Mouse (Mus musculus) gastrocnemius, postnatal 14 days (tissue): ENCODE results near the gene B3gnt2. TPM values are rescaled to one million over a fixed set of nuclear protein-coding genes. Genes with fewer than 3 reads are reported as not detected.

Source experiments
- DNase-seq: peaks from one replicate; pipeline ENCODE4 v3.0.0; 2021; ENCODE audit warnings: mixed read lengths
- intact Hi-C: fragments of 180-260 bp; cut with DNase I; formaldehyde crosslinking; loops from one replicate; pipeline ENCODE4 v1.15.1; 2025; ENCODE audit warnings: low total_unique reads
- total RNA-seq, 2 experiments: library from RNA; stranded (reverse); gene quantifications; 2 replicates each; pipeline ENCODE4 v1.2.3; 2021

B3gnt2 gene
- total RNA-seq, 2 experiments from 2014 or later: 4.4 to 5.7 TPM

GRCm38 (mm10) chr11:22852510-22852909 lies 8.3 kb downstream of the B3gnt2 start:
- DNase-seq: no peak
- intact Hi-C loops: no loop called here

- DNase-seq: no peak
- intact Hi-C loops: no loop called here
Measured at GRCm38 (mm10) chr11:22851416-22851815, 9.3 kb downstream of the B3gnt2 start.

- intact Hi-C loops: no loop called here
- DNase-seq: no peak
Measured at GRCm38 (mm10) chr11:22850077-22850476, 10.7 kb downstream of the B3gnt2 start.

GRCm38 (mm10) chr11:22848649-22849195 lies 12.0 kb downstream of the B3gnt2 start:
- intact Hi-C loops: loop anchor here (10.0 kb wide), 1 partner anchor 204 kb away; no protein-coding TSS in a partner anchor
- no peak for DNase-seq

GRCm38 (mm10) chr11:22847732-22848648 lies 12.8 kb downstream of the B3gnt2 start:
- intact Hi-C loops: loop anchor here (10.0 kb wide), 1 partner anchor 203 kb away; no protein-coding TSS in a partner anchor
- DNase-seq: no peak

GRCm38 (mm10) chr11:22846960-22847731 lies 13.6 kb downstream of the B3gnt2 start:
- intact Hi-C loops: loop anchor here (10.0 kb wide), 1 partner anchor 202 kb away; no protein-coding TSS in a partner anchor
- DNase-seq: no peak

- no peak for DNase-seq
- intact Hi-C loops: loop anchor here (10.0 kb wide), 1 partner anchor 201 kb away; no protein-coding TSS in a partner anchor
Measured at GRCm38 (mm10) chr11:22846093-22846835, 14.5 kb downstream of the B3gnt2 start.

GRCm38 (mm10) chr11:22844754-22845718 lies 15.7 kb downstream of the B3gnt2 start:
- intact Hi-C loops: loop anchor here (10.0 kb wide), 1 partner anchor 200 kb away; no protein-coding TSS in a partner anchor
- no peak for DNase-seq

GRCm38 (mm10) chr11:22839456-22839855 lies 21.3 kb downstream of the B3gnt2 start:
- no peak for DNase-seq
- intact Hi-C loops: no loop called here

- no peak for DNase-seq
- intact Hi-C loops: no loop called here
Measured at GRCm38 (mm10) chr11:22838361-22838760, 22.4 kb downstream of the B3gnt2 start.

- intact Hi-C loops: no loop called here
- no peak for DNase-seq
Measured at GRCm38 (mm10) chr11:22836269-22836668, 24.5 kb downstream of the B3gnt2 start.

- intact Hi-C loops: no loop called here
- no peak for DNase-seq
Measured at GRCm38 (mm10) chr11:22832600-22832999, 28.2 kb downstream of the B3gnt2 start.

GRCm38 (mm10) chr11:22831916-22832315 lies 28.8 kb downstream of the B3gnt2 start:
- intact Hi-C loops: no loop called here
- DNase-seq: no peak

GRCm38 (mm10) chr11:22830684-22831083 lies 30.1 kb downstream of the B3gnt2 start:
- DNase-seq: no peak
- intact Hi-C loops: no loop called here

- peak; percentile 31 for DNase-seq
- intact Hi-C loops: no loop called here
Measured at GRCm38 (mm10) chr11:22830179-22830611, 30.6 kb downstream of the B3gnt2 start.

GRCm38 (mm10) chr11:22828988-22829632 lies 31.7 kb downstream of the B3gnt2 start:
- intact Hi-C loops: no loop called here
- no peak for DNase-seq

GRCm38 (mm10) chr11:22827514-22828080 lies 33.2 kb downstream of the B3gnt2 start:
- DNase-seq: no peak
- intact Hi-C loops: no loop called here
